Mouse (Mus musculus) myocyte (in vitro differentiated cells): ENCODE results near the gene Pakap.

Experiments used
- CEBPB ChIP-seq: IDR thresholded peaks from 2 replicates; pipeline ENCODE4 v1.6.1; 2011; ENCODE audit warnings: mild to moderate bottlenecking, moderate library complexity; ENCODE audit not compliant: poor library complexity, insufficient read depth, severe bottlenecking
- E2F4 ChIP-seq: IDR thresholded peaks from one replicate; pipeline ENCODE4 v1.6.1; 2011; ENCODE audit warnings: mild to moderate bottlenecking, control low read depth, moderate library complexity; ENCODE audit not compliant: insufficient read depth
- MAX ChIP-seq: IDR thresholded peaks from one replicate; pipeline ENCODE4 v1.6.1; 2011; ENCODE audit warnings: low read depth, mild to moderate bottlenecking, control low read depth
- MYOG ChIP-seq, 3 experiments: IDR thresholded peaks; one replicate each; pipeline ENCODE4 v1.6.1; 2011; ENCODE audit warnings: control low read depth in 2 of 3, low read depth in 2 of 3, mild to moderate bottlenecking in 2 of 3; ENCODE audit not compliant: insufficient read length in 2 of 3, control insufficient read depth in 1 of 3, insufficient read depth in 1 of 3
- POLR2A ChIP-seq: IDR thresholded peaks from one replicate; pipeline ENCODE4 v1.6.1; 2011; ENCODE audit warnings: low read depth, mild to moderate bottlenecking, control low read depth, moderate library complexity; ENCODE audit not compliant: insufficient read length
- SRF ChIP-seq: IDR thresholded peaks from one replicate; pipeline ENCODE4 v1.6.1; 2011; ENCODE audit warnings: low read depth; ENCODE audit not compliant: control insufficient read depth, insufficient read length
- TCF12 ChIP-seq: IDR thresholded peaks from one replicate; pipeline ENCODE4 v1.6.1; 2011; ENCODE audit warnings: mild to moderate bottlenecking, control low read depth; ENCODE audit not compliant: poor library complexity, insufficient read depth, severe bottlenecking
- TCF3 ChIP-seq: IDR thresholded peaks from one replicate; pipeline ENCODE4 v1.6.1; 2011; ENCODE audit warnings: low read depth, control low read depth; ENCODE audit not compliant: insufficient read length
- USF1 ChIP-seq: IDR thresholded peaks from one replicate; pipeline ENCODE4 v1.6.1; 2011; ENCODE audit warnings: low read depth, mild to moderate bottlenecking, control low read depth, moderate library complexity

GRCm38 (mm10) chr4:57862269-57862986 lies 294.4 kb downstream of the Pakap start:
- TF ChIP-seq POLR2A (no peak), CEBPB (no peak), TCF12 (no peak), E2F4 (no peak), MAX (no peak), MYOG (IDR thresholded peaks at IDR 0.05; ENCODE audit: control insufficient read depth in 1 of 3, insufficient read depth in 1 of 3, insufficient read length in 2 of 3, low read depth in 2 of 3) (no peak), SRF (no peak), USF1 (no peak), TCF3 (no peak)
